Mouse (Mus musculus): ENCODE results near the gene B3gnt7. TPM values are rescaled to one million over a fixed set of nuclear protein-coding genes. Genes with fewer than 3 reads are reported as not detected.

The B3gnt7 gene
- total and polyA plus RNA-seq, 2 experiments = 0.31 TPM; not detected in 1

GRCm38 (mm10) chr1:86281781-86282536, 20.7 kb upstream of the B3gnt7 start:
- H3K4me1 ChIP-seq (ENCODE audit: control insufficient read depth, insufficient read depth, low read length) = no peaks in the 10 kb centered on the region
- H3K36me3 ChIP-seq (ENCODE audit: control insufficient read depth, insufficient read depth, low read length) = no peaks in the 10 kb centered on the region
- DNase-seq (ENCODE audit: extremely low read depth, low read depth, low spot score) = no peak
- H3K27ac ChIP-seq (replicated peaks; ENCODE audit: insufficient read depth, low read depth, low read length) = no peak overlapping the region
- no peak overlapping the region for H3K4me3 ChIP-seq (ENCODE audit: insufficient read depth, low read depth, low read length)
- H3K9ac ChIP-seq (ENCODE audit: low read depth, low read length) = no peak overlapping the region
- no peaks in the 10 kb centered on the region for H3K79me2 ChIP-seq (ENCODE audit: control insufficient read depth, insufficient read depth, low read length)
- TF ChIP-seq CTCF (IDR thresholded peaks at IDR 0.05; ENCODE audit: low read depth, low read length) (no peak), POLR2A (IDR thresholded peaks at IDR 0.05; ENCODE audit: extremely low read depth, insufficient read depth, low read length) (no peak)
- H3K27me3 ChIP-seq (ENCODE audit: control insufficient read depth, insufficient read depth, low read length) = no peaks in the 10 kb centered on the region
- 82% methylated on average over 11 of the region's 11 CpGs for WGBS

DNA sequence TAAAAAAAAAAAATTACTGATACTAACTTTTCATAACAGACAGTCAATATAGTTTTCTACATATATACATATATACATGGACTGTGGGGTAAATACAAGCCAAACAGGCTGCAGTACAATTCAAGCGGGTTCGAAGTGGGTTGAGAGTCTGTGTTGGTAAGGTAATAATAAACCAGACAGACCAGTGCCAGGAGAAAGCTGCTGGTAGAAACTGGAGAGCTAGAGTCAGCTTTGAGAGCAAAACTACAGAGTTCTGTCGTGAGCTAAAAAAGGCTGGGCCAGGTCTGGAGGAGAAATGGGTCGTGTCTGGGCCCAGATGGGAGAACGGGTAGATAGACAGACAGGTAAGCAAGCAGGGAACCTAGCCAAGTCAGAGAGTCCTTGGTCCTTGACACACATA, 18.5 kb upstream of the B3gnt7 start:
- Histone ChIP-seq H3K9ac (ENCODE audit: low read depth, low read length) (no peak overlapping the region), H3K79me2 (ENCODE audit: control insufficient read depth, insufficient read depth, low read length) (no peaks in the 10 kb centered on the region), H3K36me3 (ENCODE audit: control insufficient read depth, insufficient read depth, low read length) (no peaks in the 10 kb centered on the region), H3K27me3 (ENCODE audit: control insufficient read depth, insufficient read depth, low read length) (no peaks in the 10 kb centered on the region), H3K27ac (replicated peaks; ENCODE audit: insufficient read depth, low read depth, low read length) (no peak overlapping the region), H3K4me3 (ENCODE audit: insufficient read depth, low read depth, low read length) (no peak overlapping the region), H3K4me1 (ENCODE audit: control insufficient read depth, insufficient read depth, low read length) (peaks cover 1% of the 10 kb centered on the region; the same call in 1 of the 2 replicates)
- 68% methylated on average over 5 of the region's 5 CpGs for whole genome bisulfite sequencing
- no peak for DNase-seq (ENCODE audit: extremely low read depth, low read depth, low spot score)
- TF ChIP-seq CTCF (IDR thresholded peaks at IDR 0.05; ENCODE audit: low read depth, low read length) = no peak
- TF ChIP-seq POLR2A (IDR thresholded peaks at IDR 0.05; ENCODE audit: extremely low read depth, insufficient read depth, low read length) = no peak

- WGBS = 82% methylated on average over 6 of the region's 6 CpGs
Observed at GRCm38 (mm10) chr1:86285295-86285694, 17.3 kb upstream of the B3gnt7 start.

GRCm38 (mm10) chr1:86287473-86287872, 15.2 kb upstream of the B3gnt7 start:
- no peaks in the 10 kb centered on the region for H3K36me3 ChIP-seq (ENCODE audit: control insufficient read depth, insufficient read depth, low read length)
- no peak overlapping the region for H3K27ac ChIP-seq (replicated peaks; ENCODE audit: insufficient read depth, low read depth, low read length)
- no peaks in the 10 kb centered on the region for H3K27me3 ChIP-seq (ENCODE audit: control insufficient read depth, insufficient read depth, low read length)
- TF ChIP-seq POLR2A (IDR thresholded peaks at IDR 0.05; ENCODE audit: extremely low read depth, insufficient read depth, low read length) = no peak
- no peak for TF ChIP-seq CTCF (IDR thresholded peaks at IDR 0.05; ENCODE audit: low read depth, low read length)
- no peaks in the 10 kb centered on the region for H3K79me2 ChIP-seq (ENCODE audit: control insufficient read depth, insufficient read depth, low read length)
- no peak overlapping the region for H3K9ac ChIP-seq (ENCODE audit: low read depth, low read length)
- peaks cover 1% of the 10 kb centered on the region; the same call in 1 of the 2 replicates for H3K4me1 ChIP-seq (ENCODE audit: control insufficient read depth, insufficient read depth, low read length)
- no peak overlapping the region for H3K4me3 ChIP-seq (ENCODE audit: insufficient read depth, low read depth, low read length)
- WGBS = 64% methylated on average over 4 of the region's 4 CpGs
- no peak for DNase-seq (ENCODE audit: extremely low read depth, low read depth, low spot score)

More at GRCm38 (mm10) chr1:86285295-86285694, 17.3 kb upstream of the B3gnt7 start:
- no peaks in the 10 kb centered on the region for H3K79me2 ChIP-seq (ENCODE audit: control insufficient read depth, insufficient read depth, low read length)
- H3K36me3 ChIP-seq (ENCODE audit: control insufficient read depth, insufficient read depth, low read length) = no peaks in the 10 kb centered on the region
- H3K4me3 ChIP-seq (ENCODE audit: insufficient read depth, low read depth, low read length) = no peak overlapping the region
- no peak overlapping the region for H3K27ac ChIP-seq (replicated peaks; ENCODE audit: insufficient read depth, low read depth, low read length)
- DNase-seq (ENCODE audit: extremely low read depth, low read depth, low spot score) = no peak
- TF ChIP-seq POLR2A (IDR thresholded peaks at IDR 0.05; ENCODE audit: extremely low read depth, insufficient read depth, low read length) (no peak), CTCF (IDR thresholded peaks at IDR 0.05; ENCODE audit: low read depth, low read length) (no peak)
- H3K4me1 ChIP-seq (ENCODE audit: control insufficient read depth, insufficient read depth, low read length) = peaks cover 1% of the 10 kb centered on the region; the same call in 1 of the 2 replicates
- H3K9ac ChIP-seq (ENCODE audit: low read depth, low read length) = no peak overlapping the region
- H3K27me3 ChIP-seq (ENCODE audit: control insufficient read depth, insufficient read depth, low read length) = no peaks in the 10 kb centered on the region

- H3K4me1 ChIP-seq (ENCODE audit: control insufficient read depth, insufficient read depth, low read length) = peaks cover 1% of the 10 kb centered on the region; the same call in 1 of the 2 replicates
Observed at GRCm38 (mm10) chr1:86290452-86290851, 12.2 kb upstream of the B3gnt7 start.

GRCm38 (mm10) chr1:86293091-86293490, 9.5 kb upstream of the B3gnt7 start:
- no peak overlapping the region for H3K4me3 ChIP-seq (ENCODE audit: insufficient read depth, low read depth, low read length)
- WGBS = 84% methylated on average over 3 of the region's 3 CpGs
- H3K9ac ChIP-seq (ENCODE audit: low read depth, low read length) = no peak overlapping the region
- no peaks in the 10 kb centered on the region for H3K36me3 ChIP-seq (ENCODE audit: control insufficient read depth, insufficient read depth, low read length)
- H3K4me1 ChIP-seq (ENCODE audit: control insufficient read depth, insufficient read depth, low read length) = no peaks in the 10 kb centered on the region
- no peaks in the 10 kb centered on the region for H3K27me3 ChIP-seq (ENCODE audit: control insufficient read depth, insufficient read depth, low read length)
- H3K79me2 ChIP-seq (ENCODE audit: control insufficient read depth, insufficient read depth, low read length) = no peaks in the 10 kb centered on the region
- no peak overlapping the region for H3K27ac ChIP-seq (replicated peaks; ENCODE audit: insufficient read depth, low read depth, low read length)
- DNase-seq (ENCODE audit: extremely low read depth, low read depth, low spot score) = no peak
- no peak for TF ChIP-seq POLR2A (IDR thresholded peaks at IDR 0.05; ENCODE audit: extremely low read depth, insufficient read depth, low read length)
- TF ChIP-seq CTCF (IDR thresholded peaks at IDR 0.05; ENCODE audit: low read depth, low read length) = no peak

More at GRCm38 (mm10) chr1:86290452-86290851, 12.2 kb upstream of the B3gnt7 start:
- no peaks in the 10 kb centered on the region for H3K36me3 ChIP-seq (ENCODE audit: control insufficient read depth, insufficient read depth, low read length)
- no peak overlapping the region for H3K9ac ChIP-seq (ENCODE audit: low read depth, low read length)
- TF ChIP-seq CTCF (IDR thresholded peaks at IDR 0.05; ENCODE audit: low read depth, low read length) (no peak), POLR2A (IDR thresholded peaks at IDR 0.05; ENCODE audit: extremely low read depth, insufficient read depth, low read length) (no peak)
- no peak overlapping the region for H3K27ac ChIP-seq (replicated peaks; ENCODE audit: insufficient read depth, low read depth, low read length)
- H3K4me3 ChIP-seq (ENCODE audit: insufficient read depth, low read depth, low read length) = no peak overlapping the region
- no peak for DNase-seq (ENCODE audit: extremely low read depth, low read depth, low spot score)
- no peaks in the 10 kb centered on the region for H3K27me3 ChIP-seq (ENCODE audit: control insufficient read depth, insufficient read depth, low read length)
- H3K79me2 ChIP-seq (ENCODE audit: control insufficient read depth, insufficient read depth, low read length) = no peaks in the 10 kb centered on the region
- 77% methylated on average over 3 of the region's 3 CpGs for whole genome bisulfite sequencing

Data from liver, adult 2 months (tissue).